Mouse (Mus musculus) embryonic fibroblast, embryonic 13.5 days (primary cell): ENCODE data around the gene Enox1.

Experiments used
- CTCF ChIP-seq: IDR thresholded peaks from 2 replicates; pipeline ENCODE4 v1.5.1; 2011; ENCODE audit warnings: mild to moderate bottlenecking, control low read depth, low read length, moderate library complexity, borderline replicate concordance; ENCODE audit not compliant: insufficient read depth
- POLR2A ChIP-seq: IDR thresholded peaks from 2 replicates; pipeline ENCODE4 v1.6.1; 2011; ENCODE audit warnings: low read depth, mild to moderate bottlenecking, control low read depth, low read length, moderate library complexity

DNA sequence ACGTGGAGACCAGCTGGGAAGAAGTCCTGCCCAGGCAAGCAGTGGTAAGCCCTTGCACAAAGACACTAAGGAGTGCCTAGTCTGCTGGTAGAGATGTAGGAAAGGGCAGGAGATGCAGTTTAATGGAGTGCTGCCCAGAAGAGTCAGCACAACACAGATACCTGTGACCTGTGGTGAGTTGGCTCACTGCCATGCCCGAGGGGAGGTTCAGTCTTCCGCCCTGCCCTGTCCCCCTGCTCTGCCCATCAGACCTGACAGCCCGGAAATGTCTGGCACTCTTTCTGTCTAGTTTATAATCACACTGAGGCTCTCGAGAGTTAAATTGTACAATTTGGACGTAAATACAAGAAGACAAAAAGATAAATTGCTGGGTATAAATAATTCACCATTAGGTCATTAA lies 7.8 kb downstream of the Enox1 start:
- TF ChIP-seq POLR2A (no peak), CTCF (no peak)
